Mouse (Mus musculus) layer of hippocampus, postnatal 14 days (tissue): ENCODE results near the gene Rapgef5. TPM values are rescaled to one million over a fixed set of nuclear protein-coding genes. Genes with fewer than 3 reads are reported as not detected.

ENCODE experiments used
- DNase-seq, 2 experiments: peaks; one replicate each; pipeline ENCODE4 v3.0.0; 2021 to 2022; ENCODE audit warnings: low spot score in 2 of 2, mixed read lengths in 1 of 2
- total RNA-seq, 2 experiments: library from RNA; stranded (reverse); gene quantifications; 2 replicates each; pipeline ENCODE4 v1.2.3; 2021

The Rapgef5 gene
- total RNA-seq, 2 experiments from 2014 or later = 123 to 126 TPM

DNA sequence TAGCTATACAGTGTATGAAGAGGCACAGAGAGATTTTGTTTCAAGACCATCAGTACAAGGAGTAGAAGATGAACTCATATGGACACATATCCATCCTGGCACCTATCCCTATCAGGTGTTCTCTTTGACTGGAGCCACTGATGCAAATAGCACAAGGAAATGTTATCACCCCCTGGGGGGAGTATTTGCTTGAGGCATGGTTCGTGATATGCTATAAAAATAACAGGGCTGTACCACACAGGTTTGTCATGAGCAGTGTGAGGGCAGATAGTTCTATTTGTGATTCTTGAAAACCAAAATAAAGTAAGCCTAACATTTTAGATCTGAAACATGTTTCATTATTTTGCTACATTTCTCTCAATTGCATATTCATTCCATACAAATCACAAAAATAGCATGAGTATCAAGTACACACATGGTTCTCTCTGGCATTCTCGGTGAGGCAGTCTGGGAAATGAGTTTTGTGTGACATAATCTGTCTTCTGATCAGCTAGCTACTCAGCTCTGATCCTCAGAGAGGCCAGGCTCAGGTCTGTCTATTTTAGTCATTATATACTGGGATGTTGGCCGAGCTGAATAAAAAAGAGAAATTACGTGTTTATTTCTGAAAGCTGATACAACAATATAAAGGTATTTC is 12.3 kb downstream of the Rapgef5 start:
- peak in 1 of 2 experiments; percentile 37 for DNase-seq

DNA sequence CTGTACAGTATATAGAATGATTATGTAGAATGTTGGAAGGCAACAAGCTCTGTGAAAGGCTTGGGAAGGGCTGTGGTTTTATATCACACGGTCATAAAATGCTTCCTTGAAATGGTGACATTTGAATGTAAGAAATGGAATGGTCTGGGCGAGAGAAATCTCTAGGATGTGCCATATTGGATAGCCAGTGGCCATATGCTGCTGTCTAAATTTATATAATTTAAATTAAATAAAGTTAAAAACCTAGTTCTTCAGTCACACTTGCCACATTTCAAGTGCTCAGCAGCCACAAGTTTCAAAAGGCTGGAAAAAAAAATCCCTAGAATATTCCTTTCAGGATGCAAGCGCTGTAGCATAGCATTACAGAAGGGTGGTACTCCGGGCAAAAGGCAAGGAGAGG is 14.8 kb downstream of the Rapgef5 start:
- no peak for DNase-seq

DNA sequence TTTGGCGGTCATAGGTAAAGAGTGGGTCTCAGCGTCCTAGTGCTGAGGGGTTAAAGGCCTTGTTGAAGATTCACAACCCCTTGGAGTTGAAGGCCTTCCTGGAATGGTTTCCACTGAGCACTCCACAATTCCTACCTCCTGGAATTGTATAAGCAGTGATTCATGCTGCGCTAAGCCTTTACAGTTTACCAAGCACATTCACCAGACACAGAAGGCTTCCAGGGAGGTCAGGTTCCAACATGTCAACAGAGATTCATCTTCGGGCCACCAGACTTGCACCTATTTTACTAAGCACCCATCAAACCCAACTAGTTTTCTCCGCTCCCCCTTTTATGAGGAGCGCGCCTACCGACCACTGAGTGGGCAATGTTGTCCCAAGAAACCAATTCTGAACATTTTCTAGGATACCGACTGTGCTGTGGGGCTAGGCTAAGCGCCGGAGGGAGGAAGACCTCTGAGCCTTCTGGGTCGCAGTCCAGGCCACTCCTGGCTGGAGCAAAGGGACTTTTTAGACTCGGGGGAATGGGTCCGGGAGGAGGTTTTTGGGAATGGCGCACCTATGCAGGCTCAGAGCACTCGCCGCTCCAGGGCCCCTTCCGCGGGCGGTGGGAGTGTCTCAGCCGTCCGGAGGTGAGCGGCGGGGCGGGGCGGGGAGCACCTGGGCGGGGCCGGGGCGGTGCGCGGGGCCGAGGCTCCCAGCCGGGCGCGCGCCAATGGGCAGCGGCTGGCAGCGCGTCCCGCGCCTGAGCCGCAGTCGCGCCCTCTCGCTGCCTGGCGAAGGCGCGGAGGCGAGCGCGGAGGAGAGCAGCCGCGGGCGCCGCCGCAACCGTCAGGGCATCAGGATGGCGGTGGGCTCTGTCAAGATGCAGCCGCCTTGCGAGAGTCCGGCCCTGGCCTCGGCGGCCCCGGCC is 17.2 kb downstream of the Rapgef5 start:
- DNase-seq = peak; percentile 22 to 26

DNA sequence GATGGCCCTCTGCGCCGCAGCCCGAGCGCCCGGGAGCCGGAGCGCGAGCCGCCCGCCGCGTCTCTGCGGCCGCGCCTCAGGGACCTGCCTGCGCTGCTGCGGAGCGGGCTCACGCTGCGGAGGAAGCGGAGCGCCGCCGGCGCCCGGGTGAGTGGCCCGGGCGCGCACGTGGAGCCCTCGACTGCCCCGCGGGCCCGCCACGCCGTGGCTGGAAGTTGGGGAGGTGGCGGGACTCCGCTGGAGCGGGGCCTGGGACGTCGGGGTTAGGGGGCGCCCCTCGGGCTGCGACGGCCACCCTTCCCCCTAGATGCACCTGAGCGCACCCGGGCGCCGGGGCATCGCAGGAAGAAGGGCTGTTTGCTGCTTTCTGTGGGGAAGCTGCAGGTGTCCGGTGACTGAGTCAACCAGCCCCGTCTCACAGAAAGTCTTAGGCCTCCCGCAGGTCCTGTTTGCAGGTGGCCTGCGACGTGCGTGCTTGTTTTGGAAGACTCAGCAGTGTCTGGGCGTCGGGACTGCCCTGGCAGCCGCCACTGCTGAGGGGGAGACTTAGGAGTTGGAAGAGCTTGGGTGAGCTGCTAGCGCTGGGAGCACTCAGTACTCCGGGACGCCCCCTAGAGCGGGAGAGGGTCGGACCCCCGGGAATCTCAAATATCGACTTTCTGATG is 17.9 kb downstream of the Rapgef5 start:
- peak; percentile 36 to 41 for DNase-seq

DNA sequence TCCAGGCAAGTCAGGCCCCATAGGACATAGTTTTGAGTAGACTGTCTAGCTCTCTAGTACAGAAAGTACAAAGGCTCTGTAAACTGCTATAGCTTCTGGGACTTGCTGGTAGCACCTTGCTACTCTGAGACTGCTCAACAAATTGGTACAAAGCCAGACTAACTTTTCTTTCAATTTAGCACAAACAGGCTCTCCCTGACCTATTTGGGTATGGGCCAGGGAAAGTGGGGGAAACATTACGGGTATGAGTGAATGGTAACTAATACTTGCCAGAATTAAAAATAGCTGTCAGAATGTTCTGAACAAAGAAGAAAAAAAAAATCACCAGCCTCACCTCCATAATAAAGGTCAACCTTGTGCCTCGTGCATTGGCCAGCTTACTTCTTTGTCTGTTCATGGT is 24.1 kb downstream of the Rapgef5 start:
- no peak for DNase-seq

DNA sequence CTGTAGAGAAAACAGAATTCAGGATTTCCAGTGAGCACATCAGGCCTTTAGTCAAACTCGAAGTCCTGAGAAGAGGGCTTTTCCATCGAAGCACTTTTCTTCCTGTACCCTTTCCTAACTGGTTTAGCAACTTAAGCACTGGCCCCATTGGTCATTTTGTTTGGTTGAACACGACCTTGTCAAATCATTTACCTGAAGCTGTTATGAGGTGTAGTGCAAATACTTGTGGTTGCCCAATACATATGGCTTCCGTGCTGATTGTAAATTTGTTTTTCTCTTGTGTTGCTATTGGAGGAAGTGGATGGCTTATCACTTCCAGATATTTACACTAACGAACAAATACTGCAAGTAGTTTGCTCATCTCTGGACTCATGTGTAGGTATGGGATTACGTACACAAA is 29.0 kb downstream of the Rapgef5 start:
- DNase-seq = no peak

DNA sequence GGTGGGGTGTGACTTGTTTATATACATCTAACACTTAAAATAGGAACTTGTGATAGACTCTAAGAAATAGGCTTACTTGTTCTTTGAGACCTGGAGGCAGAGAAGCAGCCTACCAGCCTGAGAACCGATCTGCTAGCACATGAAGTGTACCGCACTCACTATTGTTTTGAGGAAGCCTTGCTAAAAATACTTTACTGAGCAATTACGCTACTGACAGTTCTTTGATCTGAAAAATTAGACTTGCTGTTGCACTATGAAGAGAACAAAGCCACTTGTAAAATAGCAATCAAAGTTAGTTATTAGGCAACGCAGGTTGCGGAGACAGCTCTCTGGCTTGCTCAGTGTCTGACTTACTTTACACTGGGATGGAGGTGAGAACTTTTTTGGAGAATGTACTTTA is 37.1 kb downstream of the Rapgef5 start:
- DNase-seq = no peak

DNA sequence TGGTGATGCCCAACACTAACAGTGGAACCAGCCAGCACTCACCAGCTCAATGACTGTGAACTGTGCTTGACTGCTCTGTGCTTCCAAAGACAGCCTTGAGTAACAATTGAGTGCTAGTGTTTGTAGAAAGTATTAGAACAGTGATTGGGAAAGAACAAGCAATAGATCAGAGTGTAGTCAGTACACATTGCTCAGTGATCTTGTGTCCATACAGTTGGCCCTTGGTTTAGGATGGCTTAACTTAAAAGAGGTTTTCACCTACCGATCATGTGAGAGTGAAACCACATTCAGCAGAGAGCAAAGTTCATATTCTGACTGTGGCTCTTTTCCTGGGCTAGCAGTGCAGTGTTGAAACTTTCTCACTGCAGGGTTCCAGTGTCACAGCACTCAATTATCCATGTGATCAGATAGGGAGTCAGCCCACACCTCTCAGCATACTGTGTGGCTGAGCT is 38.4 kb downstream of the Rapgef5 start:
- DNase-seq = no peak

DNA sequence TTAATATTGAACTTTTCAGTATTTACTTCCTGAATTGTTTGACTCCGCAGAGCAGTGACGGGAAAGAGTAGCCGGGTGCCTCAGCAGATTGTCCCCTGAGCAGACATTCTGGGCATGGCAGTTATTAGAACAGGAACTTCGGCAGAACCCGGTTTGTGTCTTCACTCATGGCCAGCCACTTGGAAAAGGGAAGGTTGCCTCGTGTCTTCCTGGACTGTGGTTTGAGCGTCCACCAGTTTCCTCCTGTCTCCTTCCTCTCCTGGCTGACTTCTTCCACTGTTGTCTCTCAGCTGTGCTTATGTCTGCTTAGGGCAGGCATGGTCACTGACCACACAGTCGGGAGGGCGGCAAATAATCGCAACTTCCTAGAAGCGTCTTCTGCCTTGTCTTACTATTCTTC is 44.2 kb downstream of the Rapgef5 start:
- DNase-seq = peak in 1 of 2 experiments; percentile 43

DNA sequence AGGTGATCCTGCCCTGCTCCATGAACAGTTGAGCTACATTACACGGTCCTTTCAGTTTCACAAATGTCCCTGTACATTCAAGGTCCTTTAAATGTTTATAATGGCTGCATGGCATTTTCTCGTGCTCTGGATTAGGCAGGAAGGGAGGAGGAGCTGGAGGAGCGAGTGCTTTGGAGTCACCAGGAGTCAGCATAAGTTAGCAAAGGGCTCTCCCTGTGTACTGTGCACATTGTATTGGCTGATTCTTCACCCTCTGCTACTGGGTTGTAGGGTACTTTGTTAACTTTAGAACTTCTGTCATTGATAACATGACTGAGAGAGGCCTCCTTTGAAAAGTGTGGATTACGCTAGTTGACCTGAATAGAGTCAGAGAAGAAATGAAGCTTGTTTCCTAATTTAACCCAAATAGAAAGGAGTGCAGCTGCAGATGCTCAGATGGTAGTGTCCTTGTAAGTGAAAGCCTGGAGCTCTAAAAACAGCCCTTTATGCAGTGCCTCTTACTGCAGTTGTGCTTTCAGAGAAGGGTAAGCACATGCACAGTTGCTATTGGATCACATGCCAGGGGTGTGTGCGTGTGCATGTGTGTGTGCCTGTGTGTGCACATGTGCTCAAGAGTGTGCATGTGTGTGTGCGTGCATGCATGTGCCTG is 45.3 kb downstream of the Rapgef5 start:
- no peak for DNase-seq

DNA sequence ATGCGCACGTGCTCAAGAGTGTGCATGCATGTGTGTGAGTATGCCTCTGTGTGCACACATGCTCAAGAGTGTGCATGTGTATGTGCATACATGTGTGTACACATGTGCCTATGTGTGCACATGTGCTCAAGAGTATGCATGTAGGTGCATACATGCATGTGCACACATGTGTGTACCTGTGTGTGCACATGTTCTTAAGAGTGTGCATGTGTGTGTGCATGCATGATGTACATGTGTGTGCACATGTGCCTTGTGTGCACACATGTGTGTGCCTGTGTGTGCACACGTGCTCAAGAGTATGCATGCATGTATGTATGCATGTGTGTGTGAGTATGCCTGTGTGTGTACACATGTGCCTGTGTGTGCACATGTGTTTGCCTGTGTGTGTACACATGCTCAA is 45.8 kb downstream of the Rapgef5 start:
- no peak for DNase-seq

DNA sequence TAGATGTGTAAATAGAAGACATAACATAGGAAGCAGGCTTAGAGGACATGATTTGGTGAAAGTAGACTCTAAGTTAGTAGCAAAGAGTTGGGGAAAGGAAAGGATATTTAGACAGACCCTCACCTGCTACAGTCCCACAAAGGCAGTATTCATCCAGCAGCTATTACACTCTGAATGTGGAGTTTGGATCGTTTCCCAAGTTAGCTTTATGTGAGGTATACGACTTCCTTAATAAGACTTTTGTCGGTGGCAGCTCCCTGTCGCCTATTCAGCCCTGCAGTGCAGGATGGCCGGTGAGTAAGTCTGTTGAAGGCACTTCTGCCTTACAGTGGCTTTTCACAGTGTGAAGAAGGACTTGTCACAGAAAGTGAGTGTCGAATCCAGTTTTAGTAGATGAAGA is 47.6 kb downstream of the Rapgef5 start:
- DNase-seq = no peak

DNA sequence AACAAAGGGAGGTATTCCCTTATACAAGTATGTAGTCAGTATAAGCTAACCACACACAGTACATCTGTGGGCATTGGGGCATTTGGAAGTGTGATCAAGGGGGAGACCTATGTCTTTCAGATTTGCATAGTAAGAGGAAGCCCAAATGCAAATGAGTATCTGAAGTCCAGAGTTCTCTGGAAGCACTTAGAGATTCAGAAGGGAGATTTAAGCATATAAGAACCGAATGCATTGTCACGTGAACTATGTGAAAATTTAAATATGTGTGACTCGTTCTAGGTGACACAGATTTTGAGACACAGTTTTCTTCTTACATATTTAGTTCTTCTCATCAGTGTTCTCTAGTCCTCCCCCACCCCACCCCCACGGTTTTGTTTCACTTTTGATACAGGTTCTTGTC is 50.0 kb downstream of the Rapgef5 start:
- no peak for DNase-seq

DNA sequence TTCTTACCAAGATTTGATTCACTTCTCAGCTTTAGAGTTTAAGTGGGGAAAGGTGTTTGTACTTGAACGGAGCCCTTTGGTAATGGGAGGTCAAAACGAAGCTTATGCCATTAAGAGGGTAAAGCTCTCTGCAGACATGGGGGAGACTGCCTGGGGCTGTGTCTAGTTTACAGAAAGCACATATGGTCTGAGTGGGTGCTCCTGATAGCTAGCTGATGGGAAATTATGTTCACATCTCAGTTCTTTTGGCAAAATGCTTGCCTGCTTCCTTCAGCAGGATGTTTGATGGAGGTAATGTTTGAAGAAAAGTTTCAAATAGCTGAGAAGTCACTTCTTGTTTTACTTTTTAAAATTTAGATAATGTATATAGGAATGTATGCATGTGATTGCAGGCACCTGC is 53.4 kb downstream of the Rapgef5 start:
- DNase-seq = no peak

DNA sequence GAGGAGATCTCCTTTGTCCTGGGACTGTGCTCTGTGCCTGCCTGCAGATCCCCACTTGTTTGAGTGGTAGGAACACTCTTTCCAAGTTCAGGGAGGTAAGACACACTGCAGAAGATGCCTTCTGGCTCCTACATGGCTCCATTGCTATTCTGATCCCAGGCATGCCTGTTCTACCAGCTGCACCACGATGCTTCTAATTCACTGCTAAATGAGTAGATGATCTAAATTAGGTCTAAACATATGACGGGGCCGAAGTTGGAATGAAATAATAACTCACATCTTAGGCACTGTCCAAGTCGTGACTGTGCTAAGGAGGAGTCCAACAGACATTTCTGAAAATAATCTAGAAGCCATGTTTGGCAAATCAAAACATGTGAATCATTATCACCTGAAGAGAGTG is 68.0 kb downstream of the Rapgef5 start:
- no peak for DNase-seq

DNA sequence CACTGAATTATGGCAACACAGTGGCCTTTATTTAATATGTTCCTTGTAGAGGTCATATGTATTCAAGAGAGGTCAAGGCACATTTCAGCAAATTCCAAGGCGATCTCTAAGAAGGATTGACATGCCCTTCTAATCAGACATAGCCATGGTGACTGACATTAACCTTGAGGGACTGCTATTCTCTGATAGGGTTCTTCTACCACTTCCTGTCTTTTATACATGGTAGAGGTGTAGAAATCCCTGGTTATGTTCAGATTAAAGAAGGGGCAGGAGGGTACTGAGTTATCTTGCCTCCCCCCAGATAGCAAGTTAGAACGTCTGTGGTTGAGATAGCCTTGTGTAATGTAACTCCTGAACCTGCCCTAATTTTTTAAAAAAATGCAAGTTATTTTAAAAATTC is 69.1 kb downstream of the Rapgef5 start:
- DNase-seq = no peak

DNA sequence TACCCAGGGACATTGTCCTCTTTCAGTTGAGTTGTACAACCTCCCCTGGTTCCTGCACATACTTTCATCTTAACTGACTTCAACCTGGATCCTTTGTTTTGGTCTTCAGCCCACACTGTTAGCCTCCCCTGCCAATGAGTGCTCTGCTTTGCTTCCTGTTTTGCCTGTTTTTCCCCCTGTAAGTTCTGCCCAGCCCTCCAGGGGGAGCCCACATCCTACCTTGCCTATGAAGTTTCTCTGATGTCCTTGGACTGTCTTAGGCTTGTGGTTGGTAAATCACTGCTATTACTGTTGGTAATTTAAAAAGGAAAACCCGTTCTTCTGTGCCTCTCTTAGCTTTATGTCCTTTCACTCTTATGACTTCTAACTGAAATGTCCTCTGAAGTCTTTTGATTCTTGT is 69.8 kb downstream of the Rapgef5 start:
- peak; percentile 49 to 58 for DNase-seq

DNA sequence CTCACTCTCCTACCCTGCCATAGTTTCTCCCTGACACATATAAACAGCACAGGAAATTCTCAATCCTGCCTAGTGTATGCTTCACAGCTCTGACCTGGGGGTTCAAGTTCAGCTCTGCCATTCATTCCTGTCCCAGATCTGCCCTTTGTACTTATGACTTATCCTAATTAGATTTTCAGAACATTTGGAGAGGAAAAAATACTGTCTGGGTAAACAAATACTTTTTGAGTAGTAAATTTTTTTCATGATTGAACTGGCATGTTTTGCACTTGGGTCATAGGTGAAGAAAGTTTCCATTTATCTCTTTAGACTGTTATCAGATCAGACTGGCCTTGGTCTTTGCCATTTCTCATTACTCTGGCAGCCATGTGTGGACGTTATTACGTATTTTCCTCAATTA is 72.9 kb downstream of the Rapgef5 start:
- DNase-seq = no peak

DNA sequence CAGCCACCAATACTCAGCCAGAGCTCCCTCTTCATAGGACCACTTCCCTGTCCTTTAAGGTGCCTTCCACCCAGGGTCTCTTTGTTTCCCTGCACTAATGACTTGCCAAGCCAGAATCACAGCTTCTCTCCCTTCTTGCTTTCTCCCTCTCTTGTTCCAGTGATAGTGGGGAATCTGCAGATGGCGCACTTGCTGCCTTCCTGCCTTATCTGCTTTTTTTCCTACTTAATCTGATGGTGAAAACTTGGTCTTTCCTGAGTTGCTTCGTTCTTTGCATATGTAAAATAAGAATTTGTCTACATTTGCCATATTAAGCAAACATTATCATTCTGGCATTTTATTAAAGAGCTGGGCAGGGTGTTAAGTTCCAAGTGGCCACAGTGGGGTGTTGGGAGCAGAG is 75.7 kb downstream of the Rapgef5 start:
- DNase-seq = no peak

DNA sequence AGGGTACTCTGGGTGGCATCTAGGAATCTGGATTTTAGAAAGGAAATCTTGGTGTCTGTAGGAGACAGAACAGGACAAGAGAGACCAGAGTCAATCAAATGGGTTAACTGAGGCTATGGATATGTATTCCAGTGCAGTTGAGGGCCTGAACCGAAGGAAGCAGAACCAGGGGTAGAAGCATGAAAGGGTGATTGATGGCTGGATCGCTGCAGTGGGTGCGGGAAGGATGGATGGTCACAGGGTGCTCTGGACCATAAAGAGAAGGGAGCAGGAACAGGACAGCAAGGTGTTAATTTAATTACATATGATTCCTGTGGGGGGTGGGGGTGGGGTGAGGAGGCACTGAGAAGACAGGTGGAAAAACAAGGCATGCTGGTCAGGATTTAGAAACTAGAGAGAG is 76.3 kb downstream of the Rapgef5 start:
- no peak for DNase-seq

DNA sequence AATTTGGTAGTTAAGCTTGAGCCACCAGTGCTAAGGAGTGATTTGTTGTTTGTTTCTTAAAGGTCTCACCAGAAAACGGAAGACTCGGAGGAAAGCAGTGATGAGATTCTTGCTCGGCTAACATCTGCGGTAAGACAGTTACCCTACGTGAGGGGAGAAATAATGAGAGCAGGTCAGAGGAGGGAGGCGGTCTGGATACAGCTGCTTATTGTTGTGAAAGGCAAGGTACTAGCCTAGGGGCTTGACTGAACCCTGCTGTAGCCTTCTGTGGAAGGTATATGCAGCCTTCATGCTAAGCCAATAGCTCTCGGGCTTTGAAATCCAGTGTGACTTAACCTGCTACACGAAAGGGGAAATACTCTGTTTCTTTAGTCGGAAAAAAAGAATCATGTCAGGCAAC is 78.9 kb downstream of the Rapgef5 start:
- DNase-seq = no peak

DNA sequence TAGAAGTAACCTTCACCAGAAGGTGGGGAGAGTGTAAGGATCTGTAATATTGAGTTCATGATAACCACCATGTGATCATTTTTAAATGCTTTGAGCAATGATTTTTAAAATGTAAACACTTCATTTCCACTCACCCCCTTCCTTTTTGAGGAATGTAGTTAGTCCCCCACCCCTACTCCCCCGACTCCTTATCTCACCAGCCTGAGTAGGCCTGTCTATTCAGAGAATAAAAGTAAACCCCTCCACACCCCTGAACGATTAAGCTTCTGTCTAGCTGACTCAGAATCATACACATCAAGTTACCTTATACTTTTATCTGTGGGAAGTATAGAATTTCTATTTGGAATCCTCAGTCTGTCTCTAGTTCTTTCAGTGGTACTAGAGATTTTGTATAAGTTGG is 81.9 kb downstream of the Rapgef5 start:
- DNase-seq = no peak
